Mouse (Mus musculus) embryonic fibroblast, embryonic 13.5 days (primary cell): ENCODE data around the gene Lhx2. TPM values are rescaled to one million over a fixed set of nuclear protein-coding genes. Genes with fewer than 3 reads are reported as not detected.
A peak's percentile ranks its signal among the peaks of the same experiment; 100 is the strongest.

Experiments used
- H3K27ac ChIP-seq: 2 replicates; pipeline ENCODE4 v1.5.1; 2012; ENCODE audit warnings: low read length, control low read depth, inconsistent platforms; ENCODE audit not compliant: insufficient read depth
- H3K4me1 ChIP-seq: 2 replicates; pipeline ENCODE4 v1.6.1; 2011; ENCODE audit warnings: low read length; ENCODE audit not compliant: control insufficient read depth, insufficient read depth
- H3K4me3 ChIP-seq: 2 replicates; pipeline ENCODE4 v1.5.1; 2011; ENCODE audit warnings: mild to moderate bottlenecking, control low read depth, low read length; ENCODE audit not compliant: insufficient read depth
- CTCF ChIP-seq: IDR thresholded peaks from 2 replicates; pipeline ENCODE4 v1.5.1; 2011; ENCODE audit warnings: mild to moderate bottlenecking, control low read depth, low read length, moderate library complexity, borderline replicate concordance; ENCODE audit not compliant: insufficient read depth
- POLR2A ChIP-seq: IDR thresholded peaks from 2 replicates; pipeline ENCODE4 v1.6.1; 2011; ENCODE audit warnings: low read depth, mild to moderate bottlenecking, control low read depth, low read length, moderate library complexity
- polyA plus RNA-seq: library from polyadenylated mRNA; stranded (reverse); fragments of >200 nt; gene quantifications from 2 replicates; pipeline ENCODE4 v1.2.4, GENCODE M21; 2011; ENCODE audit warnings: low read depth; ENCODE audit not compliant: missing spikeins, insufficient read length

Gene Lhx2
- polyA plus RNA-seq: 0.70 and 1.0 TPM in 2 replicates

DNA sequence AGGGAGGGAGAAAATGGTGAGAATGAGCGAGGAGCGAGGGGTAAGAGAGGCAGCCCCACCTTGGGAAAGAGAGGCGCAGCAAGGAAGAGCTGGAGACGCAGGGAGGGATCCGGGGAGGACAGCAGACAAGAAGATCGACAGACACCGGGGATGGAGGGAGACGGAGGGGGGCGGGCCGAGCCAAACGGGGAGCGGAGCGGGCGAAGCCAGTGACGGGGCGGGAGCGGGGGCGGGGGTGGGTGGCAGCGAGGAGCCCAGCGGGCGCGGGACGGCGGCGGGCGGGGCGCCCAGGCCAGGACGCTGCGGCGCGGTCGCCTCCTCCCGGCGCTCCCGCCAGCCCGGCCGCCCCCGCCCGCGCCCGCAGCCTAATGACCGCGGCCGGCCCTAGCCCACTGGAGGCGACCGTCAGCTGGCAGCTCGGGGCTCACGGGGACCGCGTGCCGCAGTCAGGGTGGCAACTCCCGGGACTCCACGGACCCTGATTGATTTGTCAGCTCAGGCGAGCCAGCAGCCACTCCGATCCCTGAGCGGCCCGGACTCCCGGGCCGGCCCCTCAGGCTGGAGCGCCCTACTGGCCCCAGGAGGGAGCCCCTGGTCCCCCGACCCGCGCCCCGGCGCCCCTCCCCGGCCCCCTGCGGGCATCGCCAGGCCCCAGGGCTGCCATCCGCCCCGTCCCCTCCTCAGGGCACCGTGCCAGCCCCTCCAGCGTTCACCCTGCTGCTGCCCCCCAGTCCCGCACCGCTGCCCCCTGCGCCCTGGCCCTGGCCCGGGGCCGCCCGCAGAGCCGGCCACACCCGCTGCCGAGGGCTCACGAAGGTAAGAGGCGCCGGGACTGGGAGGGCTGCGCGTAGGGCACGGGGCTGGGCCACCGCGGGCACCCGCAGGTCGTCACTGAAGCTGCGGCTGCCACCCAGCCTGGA is at the start of gene Lhx2:
Lhx2 (plus strand) TSS at position 292 of the 920 bp plus-strand sequence.
- Histone ChIP-seq H3K4me1 (no peaks in the 10 kb centered on the region; the same call in 1 of the 2 replicates), H3K27ac (no peak within 1 kb of the TSS), H3K4me3 (peak within 1 kb of the TSS; percentile 33; the same call in 1 of the 2 replicates)
- no peak for TF ChIP-seq POLR2A
- TF ChIP-seq CTCF: no peak

GRCm38 (mm10) chr2:38291526-38291925 is 47.6 kb upstream of the Lhx2 start:
- no peak overlapping the region for H3K4me3 ChIP-seq
- H3K4me1 ChIP-seq: peaks cover 7% of the 10 kb centered on the region
- TF ChIP-seq POLR2A (no peak), CTCF (no peak)
- peak overlapping the region; percentile 57; the same call in 1 of the 2 replicates for H3K27ac ChIP-seq

DNA sequence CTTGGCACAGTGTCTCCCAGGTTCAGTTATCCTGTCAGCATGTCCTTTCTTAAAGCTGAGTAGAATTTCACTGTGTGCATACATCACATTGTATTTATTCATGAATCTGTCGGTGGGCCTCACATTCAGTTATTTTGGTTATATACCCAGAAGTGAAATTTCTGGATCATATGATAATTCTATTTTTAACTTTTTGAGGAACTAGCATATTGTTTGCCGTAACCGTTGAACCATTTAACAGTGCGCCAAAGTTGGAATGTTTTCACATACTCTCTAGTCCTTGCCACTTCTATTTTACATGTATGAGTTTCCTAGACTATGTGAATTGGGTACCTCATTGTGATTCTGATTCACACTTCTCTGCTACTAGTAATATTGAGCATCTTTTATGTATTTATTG is 43.1 kb upstream of the Lhx2 start:
- peaks cover 7% of the 10 kb centered on the region for H3K4me1 ChIP-seq
- H3K27ac ChIP-seq: no peak overlapping the region
- H3K4me3 ChIP-seq: no peak overlapping the region
- no peak for TF ChIP-seq CTCF
- no peak for TF ChIP-seq POLR2A

- Histone ChIP-seq H3K4me3 (no peak overlapping the region), H3K4me1 (no peaks in the 10 kb centered on the region), H3K27ac (no peak overlapping the region)
- TF ChIP-seq CTCF: no peak
- TF ChIP-seq POLR2A: no peak
Measured at GRCm38 (mm10) chr2:38300941-38301340, 38.1 kb upstream of the Lhx2 start.

- no peak overlapping the region for H3K4me3 ChIP-seq
- TF ChIP-seq POLR2A (no peak), CTCF (no peak)
- H3K27ac ChIP-seq: no peak overlapping the region
- no peaks in the 10 kb centered on the region for H3K4me1 ChIP-seq
Measured at GRCm38 (mm10) chr2:38305152-38305551, 33.9 kb upstream of the Lhx2 start.

- H3K4me3 ChIP-seq: no peak overlapping the region
- no peak for TF ChIP-seq CTCF
- no peak for TF ChIP-seq POLR2A
- H3K27ac ChIP-seq: no peak overlapping the region
- H3K4me1 ChIP-seq: no peaks in the 10 kb centered on the region
Measured at GRCm38 (mm10) chr2:38312921-38313320, 26.2 kb upstream of the Lhx2 start.

DNA sequence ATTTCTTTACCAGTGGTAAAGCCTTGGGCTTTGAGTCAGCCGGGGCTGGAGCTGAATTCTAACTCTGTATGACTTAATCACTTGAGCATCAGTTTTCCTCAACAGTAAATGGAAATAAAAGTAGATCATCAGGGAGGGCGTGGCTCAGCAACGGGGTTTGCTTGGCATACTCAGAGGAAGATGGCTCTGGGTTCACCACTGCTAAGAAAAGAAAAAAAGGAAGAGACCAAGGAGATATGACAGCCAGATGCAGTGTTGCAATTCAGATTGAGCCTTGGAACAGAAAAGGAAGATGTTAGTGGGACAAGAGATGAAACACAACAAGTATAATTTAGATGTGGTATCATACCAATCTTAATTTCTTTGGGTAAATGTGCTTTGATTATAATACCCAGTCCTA is 25.7 kb upstream of the Lhx2 start:
- H3K4me1 ChIP-seq: no peaks in the 10 kb centered on the region
- TF ChIP-seq POLR2A (no peak), CTCF (no peak)
- no peak overlapping the region for H3K4me3 ChIP-seq
- no peak overlapping the region for H3K27ac ChIP-seq

GRCm38 (mm10) chr2:38319086-38319485 is 20.0 kb upstream of the Lhx2 start:
- Histone ChIP-seq H3K27ac (no peak overlapping the region), H3K4me1 (no peaks in the 10 kb centered on the region), H3K4me3 (no peak overlapping the region)
- TF ChIP-seq CTCF: no peak
- TF ChIP-seq POLR2A: no peak

DNA sequence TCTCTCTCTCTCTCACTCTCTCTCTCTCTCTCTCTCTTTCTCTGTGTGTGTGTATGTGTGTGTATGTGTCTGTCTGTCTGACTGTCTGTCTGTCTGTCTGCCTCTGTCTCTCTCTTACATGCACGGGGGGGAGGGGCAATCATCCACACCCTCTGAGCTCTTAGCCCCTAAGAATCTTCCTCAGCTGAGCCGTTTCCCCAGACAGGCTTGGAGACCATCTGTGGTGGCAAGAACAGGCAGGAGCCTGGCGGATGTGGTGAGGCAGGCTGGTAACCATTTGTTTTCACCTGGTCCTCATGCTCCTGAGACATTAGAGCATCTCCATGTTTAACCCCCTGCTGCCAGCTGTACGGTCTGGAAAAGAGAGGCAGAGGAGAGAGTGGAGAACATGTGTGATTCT is 18.2 kb upstream of the Lhx2 start:
- H3K4me3 ChIP-seq: no peak overlapping the region
- no peaks in the 10 kb centered on the region for H3K4me1 ChIP-seq
- H3K27ac ChIP-seq: no peak overlapping the region
- TF ChIP-seq POLR2A (no peak), CTCF (no peak)

DNA sequence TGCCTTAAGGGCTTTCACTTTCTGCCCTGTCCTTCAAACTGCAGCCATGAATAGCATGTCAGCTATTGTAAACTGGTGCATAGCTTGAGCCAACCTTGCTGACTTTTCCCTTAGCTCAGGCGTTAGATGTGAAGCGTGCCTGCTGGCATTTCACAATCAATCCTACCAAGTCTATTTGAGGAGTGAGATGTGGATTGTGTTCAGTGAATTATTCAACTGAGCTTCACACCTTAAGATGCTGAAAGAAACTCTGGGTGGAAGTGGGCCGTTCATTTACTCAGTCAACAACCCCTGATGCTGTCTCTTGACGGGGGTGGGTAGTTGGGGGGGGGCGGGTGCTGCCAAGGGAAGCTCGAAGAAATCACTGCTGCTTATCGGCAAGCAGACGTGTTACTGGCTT is 15.7 kb upstream of the Lhx2 start:
- Histone ChIP-seq H3K27ac (no peak overlapping the region), H3K4me3 (no peak overlapping the region), H3K4me1 (no peaks in the 10 kb centered on the region)
- TF ChIP-seq POLR2A (no peak), CTCF (no peak)
